Mouse (Mus musculus): Measurements from ENCODE around the gene Ephb1.

DNA sequence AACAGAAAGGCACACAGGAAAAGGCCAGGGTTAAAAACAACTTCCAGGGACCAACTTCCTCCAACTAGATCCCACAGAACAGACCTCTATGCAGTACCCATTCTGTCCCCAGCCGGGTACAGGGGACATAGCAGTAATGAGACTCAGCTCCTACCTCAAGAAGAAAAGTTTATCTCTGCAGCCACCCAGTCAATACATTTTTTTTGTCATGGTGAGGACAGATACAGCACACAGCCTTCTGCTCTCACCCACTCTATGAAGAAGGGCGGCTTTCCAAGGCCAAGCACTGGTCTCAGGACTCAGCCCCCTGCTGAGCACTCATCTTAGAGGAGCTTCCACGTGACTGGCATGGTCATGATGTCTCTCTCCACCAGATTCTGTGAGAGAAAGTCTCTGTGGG is 414.3 kb downstream of the Ephb1 start:
- TF ChIP-seq GATA1 (IDR thresholded peaks at IDR 0.05; ENCODE audit: borderline replicate concordance, low read length) = no peak
- TF ChIP-seq FLI1 (IDR thresholded peaks at IDR 0.05; ENCODE audit: low read length) = no peak

Data from megakaryocyte, embryonic 14.5 days (primary cell).